Mouse (Mus musculus): Measurements from ENCODE around the gene Perp. TPM values are rescaled to one million over a fixed set of nuclear protein-coding genes. Genes with fewer than 3 reads are reported as not detected.

The Perp gene
- polyA plus RNA-seq, 1 experiment from 2014 or later, result 195 TPM

DNA sequence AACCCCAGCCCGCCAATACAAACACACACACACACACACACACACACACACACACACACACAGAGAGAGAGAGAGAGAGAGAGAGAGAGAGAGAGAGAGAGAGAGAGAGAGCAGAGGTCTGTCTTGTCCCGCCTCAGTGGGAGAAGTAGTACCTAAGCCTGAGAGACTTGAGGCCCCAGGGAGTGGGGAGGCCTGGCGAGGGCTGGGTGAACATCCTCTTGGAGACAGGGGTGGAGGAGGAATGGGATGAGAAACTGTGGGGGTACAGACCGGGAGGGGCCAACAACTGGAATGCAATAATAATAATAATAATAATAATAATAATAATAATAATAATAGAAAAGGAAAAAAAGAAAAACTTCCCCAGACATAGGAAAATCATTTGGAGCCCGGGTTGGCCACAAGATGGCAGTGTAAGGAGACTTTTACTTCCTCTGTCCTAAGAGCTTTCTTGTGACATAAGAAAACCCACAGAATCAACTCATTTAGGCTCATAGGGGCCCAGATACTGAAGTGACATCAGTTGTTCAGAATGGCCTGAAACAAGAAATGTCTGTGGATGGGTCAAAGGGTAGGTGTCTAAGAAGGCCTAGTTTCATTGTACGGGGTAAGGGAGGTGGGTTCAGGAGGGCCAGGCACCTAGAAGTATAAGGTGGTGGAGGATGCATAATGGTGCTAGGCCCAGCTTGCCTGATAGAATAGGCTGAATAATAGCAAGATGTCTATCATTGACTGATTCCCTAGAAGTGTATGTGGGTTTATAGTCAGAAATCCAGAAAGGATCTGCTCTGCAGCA is 8.9 kb upstream of the Perp start:
- H3K4me1 ChIP-seq (ENCODE audit: control insufficient read depth, insufficient read depth, low read length), result no peaks in the 10 kb centered on the region
- no peak overlapping the region for H3K9ac ChIP-seq (replicated peaks; ENCODE audit: low read depth, low read length)
- no peaks in the 10 kb centered on the region for H3K27me3 ChIP-seq (ENCODE audit: control insufficient read depth, insufficient read depth, low read length)
- H3K4me3 ChIP-seq (ENCODE audit: low read depth, low read length), result no peak overlapping the region
- no peak overlapping the region for H3K4me2 ChIP-seq (replicated peaks; ENCODE audit: low read depth, low read length)
- 57% methylated on average over 6 of the region's 6 CpGs for WGBS
- H3K9me3 ChIP-seq (ENCODE audit: control insufficient read depth, low read depth, low read length), result no peaks in the 10 kb centered on the region
- H3K27ac ChIP-seq (ENCODE audit: low read length), result no peak overlapping the region
- no peak for ATAC-seq (ENCODE audit: insufficient number of reproducible peaks, insufficient read depth, low FRiP score, low read depth)
- H3K36me3 ChIP-seq (ENCODE audit: control insufficient read depth, insufficient read depth, low read length), result no peaks in the 10 kb centered on the region

DNA sequence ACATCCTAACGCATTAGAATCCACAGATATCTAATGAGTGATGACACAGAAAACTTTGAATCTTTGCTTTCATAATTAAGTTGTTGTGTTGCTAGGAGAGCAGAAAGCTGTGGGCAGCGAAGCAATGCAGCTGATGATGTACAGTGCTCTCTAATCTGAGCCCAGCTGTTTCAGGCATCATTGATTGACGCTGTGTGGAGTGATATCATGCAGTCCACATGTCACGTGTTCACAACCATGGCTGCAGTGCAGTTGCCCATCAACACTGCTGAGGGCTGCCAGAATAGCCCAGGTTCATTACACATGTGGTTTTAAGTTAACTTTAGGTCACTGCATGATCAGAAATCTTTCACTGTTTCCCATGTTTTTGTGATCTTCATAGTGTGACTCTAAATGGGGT is 5.3 kb upstream of the Perp start:
- 74% methylated on average over 4 of the region's 4 CpGs for WGBS
- no peak for ATAC-seq (ENCODE audit: insufficient number of reproducible peaks, insufficient read depth, low FRiP score, low read depth)
- H3K9me3 ChIP-seq (ENCODE audit: control insufficient read depth, low read depth, low read length), result no peaks in the 10 kb centered on the region

DNA sequence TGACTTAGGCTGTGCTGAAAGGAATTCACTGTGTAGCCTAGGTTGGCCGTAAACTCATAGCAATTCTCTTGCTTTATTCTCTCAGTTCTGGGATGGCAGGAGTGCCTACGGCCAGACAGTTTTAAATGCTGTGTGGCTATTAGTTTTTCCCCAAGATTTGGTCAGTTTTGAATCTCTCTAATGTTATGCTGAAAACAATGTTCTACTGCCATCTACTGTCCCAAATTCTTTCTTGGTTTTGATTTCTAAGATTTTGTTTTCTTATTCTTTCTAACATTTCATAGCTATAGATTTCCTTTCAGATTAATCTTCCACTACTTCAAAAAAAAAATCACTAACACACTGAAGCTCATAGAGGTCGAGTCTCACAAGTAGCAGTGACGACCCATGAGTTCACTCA is 4.1 kb upstream of the Perp start:
- no peak for ATAC-seq (ENCODE audit: insufficient number of reproducible peaks, insufficient read depth, low FRiP score, low read depth)
- Histone ChIP-seq H3K4me3 (ENCODE audit: low read depth, low read length) (no peak overlapping the region), H3K4me2 (replicated peaks; ENCODE audit: low read depth, low read length) (no peak overlapping the region), H3K27ac (ENCODE audit: low read length) (no peak overlapping the region), H3K4me1 (ENCODE audit: control insufficient read depth, insufficient read depth, low read length) (0 out of 2 replicates have a peak, but pooled peaks cover 4% of the 10 kb centered on the region), H3K27me3 (ENCODE audit: control insufficient read depth, insufficient read depth, low read length) (0 out of 2 replicates have a peak, but pooled peaks cover 5% of the 10 kb centered on the region), H3K9ac (replicated peaks; ENCODE audit: low read depth, low read length) (no peak overlapping the region), H3K36me3 (ENCODE audit: control insufficient read depth, insufficient read depth, low read length) (no peaks in the 10 kb centered on the region), H3K9me3 (ENCODE audit: control insufficient read depth, low read depth, low read length) (no peaks in the 10 kb centered on the region)
- 60% methylated on average over 4 of the region's 4 CpGs for WGBS

More for the DNA sequence above, 5.3 kb upstream of the Perp start:
- H3K4me3 ChIP-seq (ENCODE audit: low read depth, low read length), result no peak overlapping the region
- 0 out of 2 replicates have a peak, but pooled peaks cover 2% of the 10 kb centered on the region for H3K27me3 ChIP-seq (ENCODE audit: control insufficient read depth, insufficient read depth, low read length)
- no peaks in the 10 kb centered on the region for H3K36me3 ChIP-seq (ENCODE audit: control insufficient read depth, insufficient read depth, low read length)
- H3K4me1 ChIP-seq (ENCODE audit: control insufficient read depth, insufficient read depth, low read length), result 0 out of 2 replicates have a peak, but pooled peaks cover 2% of the 10 kb centered on the region
- no peak overlapping the region for H3K9ac ChIP-seq (replicated peaks; ENCODE audit: low read depth, low read length)
- H3K4me2 ChIP-seq (replicated peaks; ENCODE audit: low read depth, low read length), result no peak overlapping the region
- no peak overlapping the region for H3K27ac ChIP-seq (ENCODE audit: low read length)

DNA sequence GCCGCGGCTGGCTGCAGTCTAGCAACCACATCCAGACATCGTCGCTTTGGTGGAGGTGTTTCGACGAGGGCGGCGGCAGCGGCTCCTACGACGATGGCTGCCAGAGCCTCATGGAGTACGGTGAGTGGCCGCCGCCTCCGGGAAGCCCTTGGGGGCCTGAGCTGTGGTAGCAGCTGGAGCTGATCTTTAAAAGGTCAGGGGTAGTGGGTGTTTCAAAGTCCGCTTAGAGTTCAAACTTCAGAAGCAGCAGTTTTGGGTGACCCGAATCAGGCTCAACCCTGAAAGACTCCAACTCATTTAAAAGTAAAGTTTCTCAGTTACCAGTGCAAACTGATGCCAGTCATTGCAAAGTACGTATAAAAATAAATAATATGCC is 455 bp downstream of the Perp start:
- no peaks in the 10 kb centered on the region for H3K36me3 ChIP-seq (ENCODE audit: control insufficient read depth, insufficient read depth, low read length)
- 6% methylated on average over 18 of the region's 18 CpGs for WGBS
- H3K27ac ChIP-seq (ENCODE audit: low read length), result peak overlapping the region; percentile 77
- H3K4me1 ChIP-seq (ENCODE audit: control insufficient read depth, insufficient read depth, low read length), result 0 out of 2 replicates have a peak, but pooled peaks cover 4% of the 10 kb centered on the region
- H3K4me3 ChIP-seq (ENCODE audit: low read depth, low read length), result peak overlapping the region; percentile 51
- H3K27me3 ChIP-seq (ENCODE audit: control insufficient read depth, insufficient read depth, low read length), result 0 out of 2 replicates have a peak, but pooled peaks cover 5% of the 10 kb centered on the region
- H3K9me3 ChIP-seq (ENCODE audit: control insufficient read depth, low read depth, low read length), result no peaks in the 10 kb centered on the region
- H3K9ac ChIP-seq (replicated peaks; ENCODE audit: low read depth, low read length), result peak overlapping the region; percentile 39; the same call in 1 of the 2 replicates
- H3K4me2 ChIP-seq (replicated peaks; ENCODE audit: low read depth, low read length), result peak overlapping the region; percentile 71
- no peak for ATAC-seq (ENCODE audit: insufficient number of reproducible peaks, insufficient read depth, low FRiP score, low read depth)

DNA sequence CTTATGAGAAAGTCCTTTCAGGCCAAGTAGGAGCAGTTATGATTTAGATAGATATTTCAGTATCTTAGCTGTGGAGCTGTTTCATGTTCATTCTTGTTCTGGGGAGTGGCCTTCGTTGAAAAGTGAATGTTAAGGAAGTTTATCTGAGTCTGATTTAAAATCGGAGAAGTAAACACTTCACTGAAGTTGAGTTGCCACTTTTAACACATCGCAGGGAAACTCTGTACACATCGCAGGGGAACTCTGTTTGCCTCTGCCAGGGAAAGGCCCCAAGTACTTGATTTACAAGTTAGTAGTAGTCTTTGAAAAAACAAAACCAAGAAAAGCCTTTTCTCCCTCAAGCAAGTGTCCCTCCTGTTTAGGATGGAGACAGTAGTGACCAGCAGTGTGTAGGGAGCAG is 891 bp downstream of the Perp start:
- peak overlapping the region; percentile 51 for H3K4me3 ChIP-seq (ENCODE audit: low read depth, low read length)
- WGBS, result 51% methylated on average over 4 of the region's 4 CpGs

DNA sequence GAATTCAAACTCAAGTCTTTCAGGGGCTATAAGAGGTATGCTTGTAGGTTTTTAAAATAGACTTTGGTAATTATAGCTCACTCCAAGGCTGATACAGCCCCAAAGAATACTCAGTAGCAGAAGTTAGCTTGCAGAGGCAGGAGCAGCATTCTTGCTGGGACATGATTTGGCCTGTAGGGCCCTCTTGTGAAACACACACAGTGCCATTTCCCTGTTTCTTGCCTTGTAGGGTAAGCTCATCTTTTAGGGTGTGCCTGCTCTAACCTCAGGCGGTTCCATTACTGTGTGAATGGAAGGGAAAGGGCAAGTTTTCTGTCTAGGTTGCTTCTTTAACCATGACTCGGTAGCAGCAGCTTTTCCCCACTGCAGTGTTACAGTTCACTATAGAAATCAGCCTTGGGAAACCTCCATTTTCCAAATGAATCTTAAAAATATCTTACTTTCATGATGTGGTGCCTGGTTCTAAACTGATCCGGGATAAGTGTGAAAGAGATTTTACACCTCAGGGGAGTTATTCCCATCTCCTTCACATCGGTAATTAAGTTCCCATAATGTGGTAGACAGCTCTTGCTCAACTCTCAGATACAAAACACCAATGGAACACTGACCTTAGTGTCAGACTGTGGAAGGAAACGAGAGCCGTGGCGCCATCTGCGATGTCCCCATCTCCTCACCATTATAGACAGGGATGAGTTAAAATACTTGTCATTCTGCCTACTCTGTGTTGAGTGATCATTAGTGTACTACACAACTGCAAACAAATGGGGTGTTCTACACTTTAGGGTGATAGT is 1.8 kb downstream of the Perp start:
- H3K4me2 ChIP-seq (replicated peaks; ENCODE audit: low read depth, low read length), result peak overlapping the region; percentile 28
- H3K4me1 ChIP-seq (ENCODE audit: control insufficient read depth, insufficient read depth, low read length), result 0 out of 2 replicates have a peak, but pooled peaks cover 4% of the 10 kb centered on the region
- 74% methylated on average over 8 of the region's 8 CpGs for WGBS
- H3K27ac ChIP-seq (ENCODE audit: low read length), result peak overlapping the region; percentile 77; the same call in 1 of the 2 replicates
- ATAC-seq (ENCODE audit: insufficient number of reproducible peaks, insufficient read depth, low FRiP score, low read depth), result no peak
- H3K9me3 ChIP-seq (ENCODE audit: control insufficient read depth, low read depth, low read length), result no peaks in the 10 kb centered on the region
- no peak overlapping the region for H3K9ac ChIP-seq (replicated peaks; ENCODE audit: low read depth, low read length)
- 0 out of 2 replicates have a peak, but pooled peaks cover 5% of the 10 kb centered on the region for H3K27me3 ChIP-seq (ENCODE audit: control insufficient read depth, insufficient read depth, low read length)
- H3K4me3 ChIP-seq (ENCODE audit: low read depth, low read length), result peak overlapping the region; percentile 51
- no peaks in the 10 kb centered on the region for H3K36me3 ChIP-seq (ENCODE audit: control insufficient read depth, insufficient read depth, low read length)

More for the DNA sequence above, 891 bp downstream of the Perp start:
- H3K36me3 ChIP-seq (ENCODE audit: control insufficient read depth, insufficient read depth, low read length), result no peaks in the 10 kb centered on the region
- 0 out of 2 replicates have a peak, but pooled peaks cover 4% of the 10 kb centered on the region for H3K4me1 ChIP-seq (ENCODE audit: control insufficient read depth, insufficient read depth, low read length)
- H3K9me3 ChIP-seq (ENCODE audit: control insufficient read depth, low read depth, low read length), result no peaks in the 10 kb centered on the region
- peak overlapping the region; percentile 39; the same call in 1 of the 2 replicates for H3K9ac ChIP-seq (replicated peaks; ENCODE audit: low read depth, low read length)
- peak overlapping the region; percentile 77 for H3K27ac ChIP-seq (ENCODE audit: low read length)
- ATAC-seq (ENCODE audit: insufficient number of reproducible peaks, insufficient read depth, low FRiP score, low read depth), result no peak
- peak overlapping the region; percentile 71 for H3K4me2 ChIP-seq (replicated peaks; ENCODE audit: low read depth, low read length)
- H3K27me3 ChIP-seq (ENCODE audit: control insufficient read depth, insufficient read depth, low read length), result 0 out of 2 replicates have a peak, but pooled peaks cover 5% of the 10 kb centered on the region

DNA sequence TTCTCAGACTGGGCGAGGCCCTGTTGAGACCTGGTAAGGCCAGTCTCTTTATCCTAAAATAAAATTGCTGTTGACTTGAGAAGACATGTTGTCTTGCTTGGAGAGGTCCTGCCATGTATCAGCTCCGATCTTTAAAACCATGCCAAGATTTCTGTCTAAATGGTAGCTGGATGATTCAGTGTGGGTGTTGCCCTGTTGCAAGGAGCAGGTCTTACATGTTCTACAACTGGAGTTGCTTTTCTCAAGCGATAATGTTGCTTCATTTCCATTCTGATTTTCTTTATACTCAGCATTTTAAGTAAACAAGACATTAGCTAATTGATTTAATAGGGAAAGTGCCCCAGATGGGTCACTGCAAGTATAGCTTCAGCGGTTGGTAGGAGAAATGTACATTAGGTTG is 5.4 kb downstream of the Perp start:
- Histone ChIP-seq H3K36me3 (ENCODE audit: control insufficient read depth, insufficient read depth, low read length) (no peaks in the 10 kb centered on the region), H3K4me2 (replicated peaks; ENCODE audit: low read depth, low read length) (no peak overlapping the region), H3K4me3 (ENCODE audit: low read depth, low read length) (no peak overlapping the region), H3K4me1 (ENCODE audit: control insufficient read depth, insufficient read depth, low read length) (no peaks in the 10 kb centered on the region), H3K27ac (ENCODE audit: low read length) (no peak overlapping the region), H3K9ac (replicated peaks; ENCODE audit: low read depth, low read length) (no peak overlapping the region), H3K27me3 (ENCODE audit: control insufficient read depth, insufficient read depth, low read length) (no peaks in the 10 kb centered on the region), H3K9me3 (ENCODE audit: control insufficient read depth, low read depth, low read length) (no peaks in the 10 kb centered on the region)
- 81% methylated on average over 4 of the region's 4 CpGs for WGBS
- no peak for ATAC-seq (ENCODE audit: insufficient number of reproducible peaks, insufficient read depth, low FRiP score, low read depth)

DNA sequence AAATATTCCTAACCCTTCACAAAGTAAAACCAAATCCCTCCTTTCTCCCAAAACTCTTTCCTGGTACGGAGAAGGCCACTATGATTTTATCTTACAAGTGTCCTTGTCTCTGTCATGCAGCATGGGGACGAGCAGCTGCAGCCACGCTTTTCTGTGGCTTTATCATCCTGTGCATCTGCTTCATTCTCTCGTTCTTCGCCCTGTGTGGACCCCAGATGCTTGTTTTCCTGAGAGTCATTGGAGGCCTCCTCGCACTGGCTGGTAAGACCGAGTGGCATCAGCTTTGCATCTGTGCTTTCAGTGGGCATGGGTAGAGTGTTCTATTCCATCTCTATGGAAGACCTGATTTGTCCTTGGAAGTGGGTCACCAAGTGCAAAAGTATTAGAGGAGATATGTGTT is 8.6 kb downstream of the Perp start:
- ATAC-seq (ENCODE audit: insufficient number of reproducible peaks, insufficient read depth, low FRiP score, low read depth), result no peak
- H3K27me3 ChIP-seq (ENCODE audit: control insufficient read depth, insufficient read depth, low read length), result no peaks in the 10 kb centered on the region
- H3K9ac ChIP-seq (replicated peaks; ENCODE audit: low read depth, low read length), result no peak overlapping the region
- WGBS, result 85% methylated on average over 7 of the region's 7 CpGs
- H3K4me2 ChIP-seq (replicated peaks; ENCODE audit: low read depth, low read length), result no peak overlapping the region
- no peaks in the 10 kb centered on the region for H3K4me1 ChIP-seq (ENCODE audit: control insufficient read depth, insufficient read depth, low read length)
- no peaks in the 10 kb centered on the region for H3K36me3 ChIP-seq (ENCODE audit: control insufficient read depth, insufficient read depth, low read length)
- no peak overlapping the region for H3K4me3 ChIP-seq (ENCODE audit: low read depth, low read length)
- H3K9me3 ChIP-seq (ENCODE audit: control insufficient read depth, low read depth, low read length), result no peaks in the 10 kb centered on the region
- H3K27ac ChIP-seq (ENCODE audit: low read length), result no peak overlapping the region
